Comparison of ENCODE assay signal across 8 mouse cellular contexts in the genomic region with DNA sequence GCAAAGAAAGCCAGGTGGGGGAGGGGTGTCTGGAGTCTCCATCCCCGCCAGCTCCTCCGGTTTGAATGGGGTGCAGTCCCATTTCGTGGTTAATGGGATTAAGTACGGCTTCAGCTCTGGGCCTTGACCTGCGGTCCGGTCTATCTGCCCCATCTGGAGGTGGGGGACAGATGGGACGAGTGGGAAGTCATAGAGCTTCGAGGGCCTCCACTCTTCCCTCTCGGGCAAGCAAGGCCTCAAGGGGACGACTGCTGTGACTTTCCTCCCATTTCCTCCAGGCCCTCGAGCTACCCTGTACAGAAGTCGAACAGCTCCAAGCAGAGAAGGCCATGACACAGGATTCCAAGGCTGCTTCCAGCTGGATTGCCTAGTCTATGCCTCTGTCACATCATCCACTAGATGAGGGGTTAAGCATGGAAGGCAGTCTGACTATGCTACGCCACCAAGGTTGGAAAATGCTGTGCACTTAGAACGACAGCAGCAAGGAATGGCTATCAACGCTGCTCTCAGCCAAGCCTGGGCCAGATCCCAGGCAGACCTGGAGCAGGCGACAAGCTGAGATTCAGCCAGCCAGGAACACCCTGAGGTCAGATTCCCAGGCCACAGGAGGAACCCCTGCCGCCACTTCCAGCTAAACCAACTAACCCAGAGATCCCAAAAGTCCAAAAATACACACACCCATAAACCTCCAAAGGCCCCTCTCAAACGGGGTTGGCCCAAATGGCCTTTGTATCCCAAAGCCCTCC. TPM values are rescaled to one million over a fixed set of nuclear protein-coding genes. Genes with fewer than 3 reads are reported as not detected.
A peak's percentile ranks its signal among the peaks of the same experiment; 100 is the strongest.
DNase-seq lines count a peak whose midpoint lies in the region; ATAC-seq and TF ChIP-seq lines count a peak whose summit lies in the region.

No protein-coding gene starts in this region.

- H3K4me3 ChIP-seq in spleen, adult 2 months (ENCODE audit: extremely low read depth, insufficient read depth, insufficient read length) = no peak overlapping the region
- peak overlapping the region; percentile 98 for H3K4me3 ChIP-seq in embryonic facial prominence, embryonic 13.5 days
- H3K4me3 ChIP-seq in heart, embryonic 14.5 days (ENCODE audit: control insufficient read depth in 1 of 2, insufficient read depth in 1 of 2, low read depth in 1 of 2, low read length in 2 of 2) = peak overlapping the region; percentile 89 to 90

- no peaks in the 10 kb centered on the region for H3K9me3 ChIP-seq in embryonic facial prominence, embryonic 13.5 days
- no peaks in the 10 kb centered on the region for H3K9me3 ChIP-seq in heart, embryonic 14.5 days (ENCODE audit: control insufficient read depth, low read length)

- peak overlapping the region; percentile 100 for H3K9ac ChIP-seq in embryonic facial prominence, embryonic 13.5 days
- peak overlapping the region; percentile 100 for H3K9ac ChIP-seq in heart, embryonic 14.5 days (ENCODE audit: low read length)

- WGBS in spleen, adult 2 months = 68% methylated on average over 18 of the region's 18 CpGs
- 3% methylated on average over 18 of the region's 18 CpGs for WGBS in embryonic facial prominence, embryonic 13.5 days
- 5% methylated on average over 18 of the region's 18 CpGs for WGBS in heart, embryonic 14.5 days

- no peak for TF ChIP-seq CTCF in spleen, adult 2 months (IDR thresholded peaks at IDR 0.05; ENCODE audit: extremely low read depth, insufficient read depth, insufficient read length, insufficient replicate concordance)

- H3K36me3 ChIP-seq in spleen, adult 2 months (ENCODE audit: control insufficient read depth, insufficient read depth, low read length) = no peaks in the 10 kb centered on the region
- peaks cover 56% of the 10 kb centered on the region for H3K36me3 ChIP-seq in embryonic facial prominence, embryonic 13.5 days
- H3K36me3 ChIP-seq in heart, embryonic 14.5 days (ENCODE audit: control insufficient read depth, insufficient read depth, low read length) = peaks cover 29% of the 10 kb centered on the region

- TF ChIP-seq POLR2A in spleen, adult 2 months (IDR thresholded peaks at IDR 0.05; ENCODE audit: low read depth, low read length) = no peak

- H3K27me3 ChIP-seq in spleen, adult 2 months (ENCODE audit: control insufficient read depth, insufficient read depth, low read length) = peaks cover 15% of the 10 kb centered on the region
- no peaks in the 10 kb centered on the region for H3K27me3 ChIP-seq in embryonic facial prominence, embryonic 13.5 days
- H3K27me3 ChIP-seq in heart, embryonic 14.5 days (ENCODE audit: control insufficient read depth, insufficient read depth, low read length) = no peaks in the 10 kb centered on the region

- H3K27ac ChIP-seq in spleen, adult 2 months (ENCODE audit: insufficient read depth, low read length) = peak overlapping the region; percentile 12; the same call in 1 of the 2 replicates
- H3K27ac ChIP-seq in embryonic facial prominence, embryonic 13.5 days = peak overlapping the region; percentile 100
- H3K27ac ChIP-seq in heart, embryonic 14.5 days (replicated peaks in 1 of 2; ENCODE audit: control insufficient read depth in 1 of 2, insufficient read depth in 1 of 2, low read depth in 2 of 2, low read length in 2 of 2) = peak overlapping the region; percentile 89 to 100

- H3K4me1 ChIP-seq in spleen, adult 2 months (ENCODE audit: control insufficient read depth, insufficient read depth, insufficient read length) = peaks cover 5% of the 10 kb centered on the region
- H3K4me1 ChIP-seq in embryonic facial prominence, embryonic 13.5 days = peaks cover 44% of the 10 kb centered on the region
- H3K4me1 ChIP-seq in heart, embryonic 14.5 days (ENCODE audit: control insufficient read depth in 2 of 2, insufficient read depth in 2 of 2, low read length in 2 of 2) = peaks cover 25 to 34% of the 10 kb centered on the region in 2 experiments

- H3K4me2 ChIP-seq in embryonic facial prominence, embryonic 13.5 days = peak overlapping the region; percentile 97
- peak overlapping the region; percentile 73 for H3K4me2 ChIP-seq in heart, embryonic 14.5 days (ENCODE audit: low read length)

- no peak for DNase-seq in spleen, adult 2 months (ENCODE audit: low read depth in 1 of 2, low spot score in 2 of 2)
- no peak for DNase-seq in spleen, adult 18-20 months
- DNase-seq in kidney, postnatal 10 days = peak; percentile 71
- DNase-seq in lung, postnatal 36 days = peak; percentile 29
- peak; percentile 58 for DNase-seq in yolk sac, embryonic 10.5 days (ENCODE audit: low spot score)
- DNase-seq in spleen, postnatal 10 days (ENCODE audit: low spot score in 2 of 2) = no peak

- no peak for ATAC-seq in embryonic facial prominence, embryonic 13.5 days (ENCODE audit: insufficient number of reproducible peaks, insufficient read depth, low FRiP score, low TSS enrichment, low read depth)
- ATAC-seq in heart, embryonic 14.5 days (ENCODE audit: insufficient number of reproducible peaks, insufficient read depth, low FRiP score, low read depth) = no peak

RNA-seq across cellular contexts. Expression of gene Tnrc18, which starts 4.3 kb away (rescaled TPM):
- polyA plus RNA-seq in spleen, adult 2 months (2012; rRNA removed) = 37.3 and 47.1 TPM in 2 replicates
- polyA plus RNA-seq in embryonic facial prominence, embryonic 13.5 days (2015; fragmentation: Nextera tagmentation; extraction: Ambion mirVana) = 44.0 and 55.7 TPM in 2 replicates
- polyA plus RNA-seq in heart, embryonic 14.5 days (2014; fragmentation: Nextera tagmentation; extraction: Ambion mirVana) = 28.1 and 31.0 TPM in 2 replicates

Comparison
In these comparisons a context has a peak if more than half of its experiments do, and no peak if none do; other contexts are left out.
1. DNase-seq: peak in kidney, postnatal 10 days (single experiment), lung, postnatal 36 days (single experiment) and yolk sac, embryonic 10.5 days (single experiment); none in spleen, adult 2 months (0 of 2), spleen, adult 18-20 months (0 of 2) and spleen, postnatal 10 days (0 of 2).
2. H3K27ac ChIP-seq: peak in every context shown above with its lines; median percentile 100 in embryonic facial prominence, embryonic 13.5 days; 94 in heart, embryonic 14.5 days; 12 in spleen, adult 2 months.